Mouse (Mus musculus): ENCODE measurements at regions not wholly inside any gene's neighbourhood (a gene's known extent, or its start where the extent isn't known, plus 50 kb on each side); places are given as distances from the start of the nearest gene placed in this dataset.
"Not testable (repeated sequence)": the region's sequence is repeated elsewhere in the genome, so short reads cannot be mapped to it uniquely, and the experiment has no call there.

DNA sequence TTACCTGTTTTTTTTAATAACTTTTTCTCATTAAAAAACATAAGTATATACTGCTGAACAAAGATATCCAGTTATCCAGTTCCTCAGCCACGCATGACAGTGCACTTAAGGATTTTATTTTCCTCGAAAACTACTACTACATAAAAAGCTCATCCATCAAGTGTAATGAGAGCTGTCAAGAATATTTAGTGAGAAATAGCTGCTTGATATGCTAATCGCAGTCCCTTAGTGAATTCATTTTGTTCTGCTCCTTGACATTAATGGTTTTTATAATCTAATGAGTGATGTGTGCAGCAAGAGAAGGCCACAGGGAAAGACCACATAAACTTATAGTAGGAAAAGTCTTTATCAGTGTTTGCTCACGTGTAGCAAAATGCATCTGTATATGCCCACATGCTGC lies 754.0 kb upstream of the Slc39a10 start:
- DNase-seq = no peak

DNA sequence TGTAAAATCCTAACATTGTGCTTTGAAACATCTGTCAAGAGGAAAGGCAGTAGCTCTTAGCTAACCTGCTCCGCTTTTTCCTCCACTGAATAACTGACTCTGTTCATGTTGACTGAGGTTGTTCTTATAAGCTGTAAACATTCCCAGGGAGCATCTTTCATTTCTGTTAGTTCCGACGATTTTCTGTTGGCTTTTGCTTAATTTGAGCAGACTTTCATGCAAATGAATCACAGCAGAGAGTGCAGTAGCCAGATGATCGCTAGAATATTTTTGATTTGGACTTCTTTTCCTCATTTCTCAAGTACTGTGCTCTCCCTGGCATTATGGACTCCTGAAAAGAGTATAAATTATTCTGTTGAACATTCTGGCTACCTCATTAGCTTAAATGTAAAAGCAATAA lies 713.9 kb upstream of the Slc39a10 start:
- no peak for DNase-seq

DNA sequence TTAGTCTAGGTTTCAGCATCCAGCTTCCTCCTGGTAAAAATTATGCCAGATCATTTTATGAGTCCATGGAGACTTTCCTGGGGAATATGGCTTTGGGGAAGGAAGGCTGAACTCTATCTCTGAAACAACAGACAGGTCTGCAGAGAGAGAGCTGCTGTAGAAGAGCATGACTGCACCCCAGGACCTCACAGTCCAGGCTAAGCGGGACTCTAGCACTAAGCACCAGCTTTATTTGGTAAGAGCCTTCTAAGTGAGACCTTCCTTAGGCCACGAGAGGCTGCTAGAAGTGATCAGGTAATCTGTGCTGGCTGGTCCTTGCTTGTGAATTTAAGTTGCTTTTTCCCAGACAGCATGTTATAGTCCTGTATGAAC lies 711.3 kb upstream of the Slc39a10 start:
- DNase-seq = no peak

DNA sequence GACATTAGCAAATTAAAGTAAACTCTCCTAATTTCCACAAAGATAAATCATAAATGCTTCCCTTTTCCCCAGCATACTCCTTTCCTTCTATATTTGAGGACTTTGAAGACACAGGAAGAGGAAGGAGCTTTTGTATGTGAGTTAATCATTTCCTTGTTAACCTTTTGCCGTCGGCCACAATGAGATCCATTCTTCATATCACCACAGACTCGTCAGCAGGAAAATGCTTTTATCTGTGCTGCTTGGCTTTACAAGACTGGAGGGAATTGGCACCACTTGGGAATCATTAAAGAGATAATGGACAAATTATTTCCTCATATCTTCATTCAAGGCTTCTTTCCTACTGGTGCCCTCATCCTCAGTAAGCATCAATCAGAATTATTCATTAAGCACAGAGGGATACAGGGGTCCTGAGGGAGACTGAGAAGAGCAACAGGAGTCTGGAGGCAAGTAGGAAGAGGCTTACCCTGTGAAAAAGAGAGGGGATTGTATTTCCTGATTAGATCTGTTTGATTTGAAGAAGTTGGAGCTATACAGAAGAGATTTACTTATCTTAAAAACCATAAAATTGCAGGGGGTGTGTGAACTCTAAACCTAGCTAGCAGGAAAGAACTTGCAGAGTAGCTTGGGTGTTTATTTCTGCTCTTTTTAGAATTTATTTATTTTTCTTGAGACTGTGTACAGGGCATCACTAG lies 710.8 kb upstream of the Slc39a10 start:
- DNase-seq = no peak

DNA sequence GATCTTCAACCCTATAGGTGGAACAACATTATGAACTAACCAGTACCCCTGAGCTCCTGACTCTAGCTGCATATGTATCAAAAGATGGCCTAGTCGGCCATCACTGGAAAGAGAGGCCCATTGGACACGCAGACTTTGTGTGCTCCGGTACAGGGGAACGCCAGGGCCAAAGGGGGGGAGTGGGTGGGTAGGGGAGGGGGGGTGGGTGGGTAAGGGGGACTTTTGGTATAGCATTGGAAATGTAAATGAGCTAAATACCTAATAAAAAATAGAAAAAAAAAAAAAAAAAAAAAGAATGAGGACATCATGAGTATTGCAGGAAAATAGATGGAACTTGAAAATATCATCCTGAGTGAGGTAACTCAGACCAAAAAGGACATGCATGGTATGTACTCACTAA lies 701.0 kb upstream of the Slc39a10 start:
- DNase-seq = not testable (repeated sequence)

DNA sequence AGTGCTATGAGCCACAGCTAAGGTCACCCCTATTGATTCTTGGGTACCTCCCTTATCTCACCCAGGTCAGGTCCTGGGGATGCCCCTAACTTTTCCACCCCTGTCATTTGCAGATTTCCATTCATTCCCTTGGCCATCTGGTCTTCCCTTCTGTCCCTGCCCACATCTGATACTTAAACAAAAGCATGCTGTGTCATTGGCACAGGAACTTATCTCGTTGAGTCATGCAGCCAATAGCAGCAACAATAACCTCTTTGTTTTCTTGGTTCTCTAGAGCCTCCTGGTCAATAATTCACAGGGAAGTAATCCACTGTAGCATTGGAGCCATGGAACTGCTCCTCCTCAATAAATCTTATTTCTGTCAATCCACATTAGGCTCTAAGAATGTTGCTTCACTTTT lies 653.0 kb upstream of the Slc39a10 start:
- DNase-seq = peak; percentile 3

DNA sequence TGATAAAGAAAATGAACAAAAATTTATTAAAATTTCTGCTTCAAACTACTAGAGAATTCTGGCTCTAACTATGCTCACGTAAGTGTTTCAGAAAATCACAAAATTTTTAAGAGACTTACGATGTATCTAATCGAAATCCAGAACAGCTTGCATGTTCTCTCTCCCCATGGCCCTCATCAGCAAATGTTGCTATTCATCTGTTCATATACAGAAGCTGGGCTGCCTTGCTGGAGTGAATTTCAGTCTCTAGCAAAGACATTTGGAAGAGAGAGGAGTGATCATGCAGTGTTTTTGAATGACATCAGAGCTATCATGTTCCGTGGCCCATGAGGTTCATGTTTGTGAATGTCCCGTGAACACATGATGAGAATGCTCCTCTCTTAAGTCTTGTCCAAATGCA lies 618.8 kb upstream of the Slc39a10 start:
- no peak for DNase-seq

DNA sequence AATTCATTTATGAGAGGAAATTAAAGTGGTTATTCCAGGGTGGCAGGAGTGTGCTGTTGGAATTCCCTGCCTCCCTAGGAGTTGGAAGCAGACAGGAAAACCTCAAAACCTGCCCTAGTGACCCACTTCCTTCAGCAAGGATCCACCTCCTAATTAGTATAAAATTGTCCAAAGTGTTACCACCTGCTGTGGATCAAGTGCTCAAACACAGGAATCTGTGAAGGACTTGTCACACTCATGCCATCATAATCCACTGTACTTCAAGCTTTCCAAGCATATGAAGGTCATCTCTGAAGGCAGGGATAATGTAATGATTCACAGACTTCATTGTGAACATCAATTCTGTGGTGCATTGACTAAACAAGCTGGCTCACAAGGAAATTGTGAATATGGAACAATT lies 615.1 kb upstream of the Slc39a10 start:
- no peak for DNase-seq

DNA sequence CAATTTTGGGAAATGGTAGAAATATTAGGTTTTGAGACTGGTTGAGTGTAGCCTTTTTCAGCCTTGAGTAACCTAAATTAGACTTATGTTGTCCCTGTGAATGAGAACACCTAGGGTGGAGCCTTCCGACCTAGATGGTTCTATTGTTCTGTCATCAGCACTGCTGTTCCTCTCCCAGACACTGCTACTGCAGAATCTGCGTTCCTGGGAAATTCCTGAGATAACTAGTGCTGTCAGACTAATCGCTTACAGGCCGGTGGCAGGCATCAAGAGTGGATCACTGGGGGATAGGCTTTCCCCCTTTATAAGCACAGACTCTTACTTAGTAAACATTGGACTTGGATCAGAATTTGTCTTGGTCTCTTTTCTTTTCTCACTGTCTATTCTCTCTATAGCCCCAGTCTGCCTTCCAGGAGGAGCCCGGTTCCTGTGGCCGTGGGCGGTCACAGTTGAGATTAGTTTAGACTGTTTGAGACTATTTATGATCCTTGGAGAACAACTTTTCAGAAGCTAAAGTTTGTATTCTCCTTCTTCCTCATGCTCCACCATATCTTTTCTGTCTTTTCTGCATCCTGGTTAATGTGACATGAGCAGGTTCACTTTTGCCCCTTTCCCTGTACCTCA lies 596.0 kb upstream of the Slc39a10 start:
- no peak for DNase-seq

DNA sequence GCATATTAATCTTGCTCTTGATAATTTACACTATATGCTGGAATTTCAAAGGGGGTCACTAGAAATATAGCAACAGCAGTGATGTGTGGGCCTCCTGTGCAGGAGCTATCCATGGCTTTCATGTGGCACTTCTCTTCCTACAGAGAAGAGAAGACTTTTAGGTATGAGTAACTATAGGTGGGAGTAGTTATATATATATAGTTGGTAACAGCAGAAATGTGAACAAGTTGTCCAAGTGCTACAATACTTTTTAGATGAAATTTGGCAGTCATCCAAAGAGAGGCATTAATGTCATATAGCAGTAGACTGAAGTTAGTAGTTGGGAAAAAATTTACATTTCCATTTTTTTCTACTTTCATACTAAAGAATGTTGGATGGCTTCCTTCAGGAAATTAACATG lies 593.4 kb upstream of the Slc39a10 start:
- DNase-seq = no peak

DNA sequence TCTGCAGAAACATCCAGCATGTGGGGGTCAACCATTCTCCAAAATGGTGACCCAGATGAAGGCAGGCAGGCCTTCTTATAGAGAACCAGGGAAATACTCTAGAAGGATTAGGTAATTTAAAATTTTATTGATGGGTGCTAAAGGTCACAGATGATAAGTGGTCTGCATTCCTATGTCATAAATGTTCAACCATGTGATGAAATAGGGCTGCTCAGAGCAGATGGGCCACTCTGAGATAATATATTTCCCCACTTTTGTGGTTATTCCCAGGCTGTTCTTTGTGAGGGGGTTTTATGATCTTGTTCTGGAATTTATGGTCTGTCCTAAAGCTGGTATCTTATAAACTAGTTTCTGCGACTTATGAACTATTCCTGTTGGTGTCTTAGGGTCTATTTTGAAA lies 586.4 kb upstream of the Slc39a10 start:
- no peak for DNase-seq

DNA sequence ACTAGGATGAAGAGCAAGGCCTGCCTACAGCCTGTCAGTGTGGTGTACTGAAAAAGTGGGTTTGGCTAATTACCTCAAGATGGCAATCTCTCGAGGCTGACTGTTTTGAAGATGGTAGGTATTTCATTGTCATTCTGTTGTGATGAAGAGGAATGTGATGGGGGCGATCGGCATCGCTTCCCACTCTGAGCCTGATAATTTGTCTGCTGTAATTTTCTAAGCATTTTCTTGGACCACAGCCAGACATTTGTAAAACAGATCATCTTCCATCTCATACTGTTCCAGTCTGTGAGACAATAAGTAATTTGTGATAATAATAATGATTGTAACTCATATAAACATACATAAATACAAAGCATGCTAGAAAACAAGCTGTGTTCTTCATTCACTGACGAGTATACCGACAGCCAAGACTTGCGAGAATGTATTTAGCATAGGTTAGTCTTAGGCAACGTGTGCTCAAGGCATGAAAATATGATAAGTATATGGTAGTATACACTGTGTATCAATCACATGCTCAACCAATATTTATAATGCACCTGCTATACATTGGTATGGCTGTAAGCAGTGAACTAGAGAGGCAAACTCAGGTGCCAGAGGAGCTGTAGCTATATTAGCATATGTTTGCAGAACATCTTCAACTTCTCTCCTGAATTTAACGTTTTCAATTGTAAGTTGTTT lies 574.1 kb upstream of the Slc39a10 start:
- DNase-seq = no peak

DNA sequence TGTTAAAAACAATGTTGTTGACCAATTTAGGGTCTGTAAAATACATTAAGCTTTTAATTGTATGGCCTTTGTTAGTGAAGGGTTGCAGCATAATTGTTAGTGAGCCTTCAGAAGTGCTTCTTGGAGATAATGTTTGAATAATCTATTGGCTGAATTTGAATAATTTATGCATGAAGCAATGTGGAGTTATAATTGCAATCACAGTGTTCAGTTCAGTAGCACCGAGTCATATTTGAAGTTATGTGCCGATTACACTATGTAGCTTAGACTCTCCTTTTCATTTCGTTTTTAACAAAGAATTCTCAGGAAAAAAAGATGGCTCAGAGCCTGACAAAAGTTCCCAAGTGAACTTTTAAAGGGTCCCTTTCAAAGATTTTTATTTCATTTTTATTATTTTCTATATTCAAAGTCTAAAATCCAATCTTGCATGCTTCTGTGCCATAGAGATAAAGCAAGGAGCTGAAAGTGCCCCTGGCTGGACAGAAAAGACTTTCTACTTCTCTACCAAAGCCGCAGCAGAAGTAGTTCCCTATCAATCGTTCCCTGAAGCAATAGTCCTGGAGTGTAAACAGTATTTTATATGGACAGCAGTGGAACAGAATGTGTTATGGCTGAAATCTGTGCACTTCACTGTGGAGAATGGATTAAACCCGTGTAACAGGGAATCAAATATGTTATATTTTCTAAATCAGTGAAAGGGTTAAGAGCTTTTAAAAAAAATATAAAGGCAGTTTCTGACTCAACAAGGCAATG lies 556.3 kb upstream of the Slc39a10 start:
- no peak for DNase-seq

DNA sequence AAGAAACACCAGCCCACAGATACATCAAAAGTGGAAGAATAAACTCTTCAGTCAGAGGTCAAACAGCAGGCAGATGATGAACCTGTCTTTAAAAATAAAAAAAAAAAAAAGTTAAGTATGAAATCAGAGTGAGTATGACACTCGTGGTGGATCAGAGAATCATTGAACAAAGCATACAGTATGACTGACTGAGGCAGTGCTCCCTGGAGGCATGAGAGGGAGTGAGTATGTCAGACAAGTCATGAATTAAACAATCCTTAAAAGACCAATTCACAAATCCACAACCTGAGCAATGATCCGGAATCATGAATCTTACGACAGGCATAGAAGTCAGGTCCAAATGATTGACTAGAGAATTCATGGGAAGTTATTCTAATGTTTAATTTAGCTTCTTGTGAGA lies 555.4 kb upstream of the Slc39a10 start:
- no peak for DNase-seq

DNA sequence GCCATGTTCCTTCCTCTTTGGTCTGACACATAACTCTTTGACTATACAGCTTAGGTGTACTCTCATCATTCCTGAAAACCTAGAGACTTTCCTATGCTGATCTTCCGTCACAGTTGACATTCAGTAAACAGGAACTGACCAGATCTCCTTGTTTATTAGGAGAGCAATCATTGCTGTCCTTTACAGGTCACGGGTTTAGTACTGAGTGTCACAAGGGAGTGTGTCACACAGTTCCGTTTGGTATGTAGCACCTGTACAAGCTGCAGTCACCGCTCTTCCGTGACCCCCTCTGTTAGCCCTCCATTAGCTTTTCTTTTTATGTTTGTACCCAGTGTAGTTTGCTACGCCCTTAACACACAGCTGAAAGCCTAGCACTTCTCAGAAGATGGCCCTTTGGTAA lies 553.4 kb upstream of the Slc39a10 start:
- DNase-seq = no peak

DNA sequence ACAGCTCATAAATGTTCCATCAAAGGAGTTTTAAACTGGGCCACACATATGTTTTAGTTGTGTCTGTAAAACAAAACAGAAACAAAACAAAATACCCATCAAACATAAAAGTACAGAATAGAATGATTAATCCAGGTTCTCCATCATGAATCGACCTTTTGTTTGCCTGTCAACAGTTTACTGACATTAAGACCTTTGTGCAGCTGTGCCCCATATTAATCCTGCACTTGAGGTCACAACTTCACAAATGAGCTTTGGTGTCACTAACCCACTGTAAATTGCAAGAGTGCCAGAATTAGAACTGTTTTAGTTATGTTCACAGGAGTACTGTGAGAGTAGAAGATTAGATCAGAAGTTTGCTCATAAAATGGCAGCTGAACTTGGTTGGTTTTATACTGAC lies 540.2 kb upstream of the Slc39a10 start:
- no peak for DNase-seq

DNA sequence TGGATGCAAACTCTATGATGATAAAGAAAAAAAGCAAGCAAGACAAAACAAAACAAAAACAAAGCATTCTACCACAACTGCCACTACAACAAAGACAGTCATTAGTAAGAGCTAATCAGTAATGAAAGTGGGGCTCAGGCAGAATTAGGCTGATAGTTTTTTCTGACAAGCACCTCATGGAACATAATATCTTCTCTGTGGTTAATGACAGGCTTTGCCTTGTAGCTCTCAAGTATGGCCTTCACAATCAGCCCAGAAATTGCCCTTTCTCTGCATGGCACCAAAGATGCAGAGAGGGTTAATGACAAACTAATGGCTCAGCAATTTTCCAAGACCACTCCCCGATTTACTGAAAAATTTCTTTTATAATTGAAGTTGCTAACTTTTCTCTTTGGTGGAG lies 512.5 kb upstream of the Slc39a10 start:
- DNase-seq = no peak

DNA sequence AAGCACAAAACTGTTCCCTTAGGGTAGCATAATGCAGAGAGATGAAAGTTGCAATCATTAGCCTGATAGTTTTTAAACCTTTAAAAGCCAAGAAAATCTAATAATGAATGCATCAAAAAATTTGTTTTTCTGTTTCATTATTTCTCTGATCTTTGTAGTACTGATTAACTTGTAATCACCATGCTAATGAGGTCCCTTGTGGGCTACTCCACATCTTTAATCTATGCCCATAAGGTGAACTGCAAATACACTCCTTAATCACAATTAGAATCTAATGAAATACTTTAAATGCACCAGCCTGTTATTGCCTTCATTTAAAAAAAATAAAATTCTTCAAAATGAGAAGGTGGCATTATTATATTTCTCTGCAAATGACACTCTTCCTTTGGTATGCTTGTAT lies 493.9 kb upstream of the Slc39a10 start:
- DNase-seq = no peak

DNA sequence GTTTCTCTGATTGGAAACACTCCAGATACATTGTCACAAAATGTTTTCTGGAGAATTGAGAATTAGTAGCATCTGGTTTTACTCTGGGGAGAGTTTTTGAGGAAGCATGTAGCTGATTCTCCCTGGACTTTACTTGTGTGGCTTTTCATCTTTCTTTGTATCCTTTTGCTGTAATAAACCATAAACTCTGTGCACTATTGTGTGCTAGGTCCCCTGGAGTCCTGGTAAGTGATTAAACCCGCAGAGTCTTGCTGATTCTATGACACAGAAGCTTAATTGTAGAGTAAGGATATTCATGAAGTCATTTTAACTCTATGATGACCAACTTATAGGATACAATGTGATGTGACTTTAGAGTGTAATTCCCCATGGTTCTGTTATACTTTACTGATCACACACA lies 486.1 kb upstream of the Slc39a10 start:
- DNase-seq = no peak

DNA sequence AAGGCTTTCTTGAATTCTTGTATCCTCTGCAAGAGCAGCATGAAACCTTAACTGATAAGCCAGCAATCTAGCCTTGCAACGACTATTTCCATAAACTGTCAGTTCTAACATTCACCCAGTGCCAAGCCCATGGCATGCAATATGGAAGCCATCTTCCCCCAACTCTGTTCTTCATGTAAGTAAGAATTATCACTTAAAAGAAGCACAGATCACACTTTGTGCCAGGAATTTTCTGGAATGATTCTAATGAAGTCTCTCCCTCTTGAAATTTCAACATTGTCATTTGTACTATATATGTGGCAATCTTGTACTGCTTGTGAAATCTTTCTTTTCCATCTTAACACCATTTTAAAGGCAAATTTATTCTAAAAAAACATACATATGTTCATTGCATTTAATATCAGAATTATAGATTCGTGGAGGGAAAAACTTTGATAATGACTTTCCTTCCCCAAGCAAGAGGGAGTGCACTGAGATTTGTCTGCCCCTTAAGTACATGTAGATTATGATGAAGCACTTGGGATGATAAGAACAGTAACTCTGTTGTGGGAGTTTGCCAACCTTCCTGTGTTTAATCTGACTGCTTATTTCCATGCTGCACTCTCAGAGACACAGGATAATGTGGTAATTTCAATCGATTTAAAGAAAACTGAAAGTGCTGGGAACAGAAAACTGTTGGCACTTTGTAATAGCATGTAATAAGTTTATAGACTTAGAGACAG lies 447.2 kb upstream of the Slc39a10 start:
- no peak for DNase-seq

DNA sequence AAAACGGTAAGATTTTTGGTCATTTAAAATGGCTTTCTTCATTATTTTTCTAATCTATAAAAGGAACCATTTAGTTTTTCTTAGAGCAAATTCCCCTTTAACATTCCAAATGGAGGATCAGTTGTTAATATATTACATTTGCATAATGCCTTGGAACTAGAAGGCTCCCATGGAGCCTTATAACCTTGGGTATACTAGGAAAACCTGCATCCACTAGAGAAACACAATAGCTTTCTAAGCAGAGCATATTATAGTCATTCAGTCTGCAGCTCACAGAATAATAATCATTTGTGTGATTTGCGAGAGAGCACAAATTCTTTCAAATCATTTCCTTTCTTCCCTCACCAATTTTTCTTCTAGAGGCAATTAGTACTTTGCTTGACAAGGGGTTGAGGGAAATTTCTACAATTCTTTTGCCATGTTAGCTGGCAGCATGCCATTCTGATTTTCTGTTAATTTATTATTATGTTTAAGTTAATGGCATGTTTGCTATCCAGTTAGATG lies 418.0 kb upstream of the Slc39a10 start:
- DNase-seq = no peak

DNA sequence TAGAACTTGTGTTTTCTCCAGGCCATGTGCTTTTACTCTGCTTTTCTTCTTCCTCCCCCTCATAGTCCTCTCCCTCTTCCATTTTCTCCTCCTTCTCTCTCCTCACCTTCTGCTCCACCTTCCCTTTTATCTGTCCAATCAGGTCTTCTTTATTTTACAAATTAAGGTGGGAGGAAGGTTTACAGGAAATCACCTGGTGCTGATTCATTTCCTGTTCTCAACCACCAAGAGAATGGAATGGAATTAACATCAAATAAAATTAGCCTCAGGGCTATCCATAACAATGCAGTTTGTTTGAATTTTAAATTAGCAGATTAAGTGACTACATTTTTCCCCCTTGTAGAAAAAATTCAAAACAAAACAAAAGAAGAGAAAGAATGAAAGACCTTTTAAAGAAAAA lies 414.3 kb upstream of the Slc39a10 start:
- DNase-seq = no peak

DNA sequence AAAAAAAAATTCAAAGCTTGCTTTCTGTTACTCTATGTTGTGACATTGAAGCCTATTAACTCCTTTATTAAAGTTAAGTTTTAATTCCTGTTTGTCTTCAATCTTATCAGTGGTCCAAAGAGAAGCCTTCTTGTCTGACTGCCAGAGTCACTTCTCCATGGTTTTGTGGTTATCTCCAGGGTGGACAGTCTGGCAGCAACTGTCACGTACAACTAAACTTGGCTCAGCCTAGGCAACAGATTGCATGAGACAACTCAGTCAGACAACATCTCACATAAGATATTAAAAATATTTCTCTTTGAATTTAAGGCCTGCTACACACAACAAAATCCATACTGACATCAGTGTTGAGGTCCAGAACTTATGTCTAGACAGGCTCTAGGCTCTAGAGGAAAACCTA lies 406.7 kb upstream of the Slc39a10 start:
- peak; percentile 27 for DNase-seq

All from cerebellum, adult 9-11 months (tissue).